Mouse (Mus musculus): Measurements from ENCODE around the gene Catsper3.

Catsper3 gene

GRCm38 (mm10) chr13:55848604-55849190, 64.3 kb downstream of the Catsper3 start:
- no peak for ATAC-seq (ENCODE audit: insufficient number of reproducible peaks, low FRiP score, low TSS enrichment)

DNA sequence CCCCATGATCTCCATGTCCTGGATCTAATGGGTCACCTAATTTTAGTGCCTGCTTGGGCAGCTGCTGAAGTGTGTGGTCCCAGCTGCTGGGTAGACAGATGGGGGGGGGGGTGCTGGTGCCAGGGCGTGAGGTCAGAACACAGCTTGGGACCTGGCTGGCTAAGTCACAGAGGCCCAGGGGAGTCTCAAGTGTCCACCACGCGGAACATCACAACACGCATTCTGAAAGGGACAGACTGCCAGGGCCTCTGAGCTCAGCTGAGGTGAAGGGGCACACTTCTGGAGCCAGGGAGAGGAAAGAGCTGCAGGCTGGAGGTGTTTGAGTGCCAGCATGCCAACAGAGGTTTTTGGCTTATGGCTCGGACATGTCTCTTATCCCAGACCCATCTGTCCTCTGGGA, 66.4 kb downstream of the Catsper3 start:
- ATAC-seq (ENCODE audit: insufficient number of reproducible peaks, low FRiP score, low TSS enrichment) = no peak

DNA sequence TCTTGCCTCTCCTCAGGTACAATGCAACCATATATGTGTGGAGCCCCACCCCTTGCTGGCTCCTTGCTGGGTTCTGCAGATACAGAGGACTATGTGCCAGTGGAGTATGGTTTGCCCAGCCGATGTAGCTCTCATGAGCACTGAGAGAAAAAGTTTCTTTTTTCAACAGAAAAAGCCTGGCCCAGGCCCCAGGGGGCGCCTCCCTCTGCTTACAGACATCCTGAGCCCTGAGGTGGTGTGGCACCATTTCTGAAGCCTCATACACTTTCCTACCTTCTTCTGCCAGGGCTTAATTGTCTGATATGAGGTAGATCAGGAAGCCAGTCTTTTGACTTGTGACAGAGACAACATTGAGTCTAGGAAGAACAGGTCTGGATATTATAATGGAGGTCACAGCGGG, 67.8 kb downstream of the Catsper3 start:
- no peak for ATAC-seq (ENCODE audit: insufficient number of reproducible peaks, low FRiP score, low TSS enrichment)

- ATAC-seq (ENCODE audit: insufficient number of reproducible peaks, low FRiP score, low TSS enrichment) = no peak
These were observed 71.4 kb downstream of the Catsper3 start for GRCm38 (mm10) chr13:55855793-55856192.

DNA sequence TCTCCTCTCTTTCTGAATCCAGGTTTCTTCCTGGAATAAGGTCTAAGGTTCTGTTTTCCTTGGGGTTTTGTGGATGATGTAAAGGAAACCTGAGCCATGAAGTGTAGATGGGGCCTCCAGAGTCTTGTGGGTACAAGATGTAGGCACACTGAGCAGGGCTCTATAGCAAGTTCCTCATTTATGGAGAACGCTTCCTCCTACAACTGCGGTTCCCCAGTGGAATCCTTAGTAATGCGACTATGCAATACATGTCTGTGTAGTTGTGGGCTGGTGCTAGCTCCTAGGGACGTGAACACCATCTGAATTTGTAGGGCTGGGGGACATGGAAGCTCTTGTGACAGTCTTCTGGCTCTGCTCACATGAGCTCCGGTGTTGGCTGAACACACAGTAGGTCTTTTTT, 74.1 kb downstream of the Catsper3 start:
- no peak for ATAC-seq (ENCODE audit: insufficient number of reproducible peaks, low FRiP score, low TSS enrichment)

Data from cerebellum, adult (tissue).